Mouse (Mus musculus): Measurements from ENCODE around the gene Wdr37. TPM values are rescaled to one million over a fixed set of nuclear protein-coding genes. Genes with fewer than 3 reads are reported as not detected.
"Not testable (repeated sequence)": the region's sequence is repeated elsewhere in the genome, so short reads cannot be mapped to it uniquely, and the experiment has no call there.

Wdr37 gene
- total RNA-seq, 2 experiments from 2014 or later = 15.6 to 34.1 TPM

GRCm38 (mm10) chr13:8842273-8842672 is 29.4 kb downstream of the Wdr37 start:
- no peak for ATAC-seq (replicated peaks; ENCODE audit: low FRiP score, low TSS enrichment, poor library complexity, severe bottlenecking)

DNA sequence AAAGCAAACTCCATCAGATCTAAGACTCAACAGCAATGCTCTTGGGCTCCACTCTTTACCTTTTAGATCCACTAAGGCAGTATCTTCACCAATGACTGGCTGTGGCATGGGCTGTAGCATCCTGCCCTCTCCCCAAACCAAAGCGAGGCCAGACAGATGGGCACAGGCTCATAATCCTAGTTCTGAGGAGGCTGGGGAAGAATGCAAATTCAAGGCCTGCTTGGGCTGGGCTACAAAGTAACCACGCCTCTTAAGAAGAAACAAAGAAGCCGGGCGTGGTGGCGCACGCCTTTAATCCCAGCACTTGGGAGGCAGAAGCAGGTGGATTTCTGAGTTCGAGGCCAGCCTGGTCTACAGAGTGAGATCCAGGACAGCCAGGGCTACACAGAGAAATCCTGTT is 29.9 kb downstream of the Wdr37 start:
- ATAC-seq (replicated peaks; ENCODE audit: low FRiP score, low TSS enrichment, poor library complexity, severe bottlenecking) = not testable (repeated sequence)

GRCm38 (mm10) chr13:8840941-8841340 is 30.8 kb downstream of the Wdr37 start:
- no peak for ATAC-seq (replicated peaks; ENCODE audit: low FRiP score, low TSS enrichment, poor library complexity, severe bottlenecking)

DNA sequence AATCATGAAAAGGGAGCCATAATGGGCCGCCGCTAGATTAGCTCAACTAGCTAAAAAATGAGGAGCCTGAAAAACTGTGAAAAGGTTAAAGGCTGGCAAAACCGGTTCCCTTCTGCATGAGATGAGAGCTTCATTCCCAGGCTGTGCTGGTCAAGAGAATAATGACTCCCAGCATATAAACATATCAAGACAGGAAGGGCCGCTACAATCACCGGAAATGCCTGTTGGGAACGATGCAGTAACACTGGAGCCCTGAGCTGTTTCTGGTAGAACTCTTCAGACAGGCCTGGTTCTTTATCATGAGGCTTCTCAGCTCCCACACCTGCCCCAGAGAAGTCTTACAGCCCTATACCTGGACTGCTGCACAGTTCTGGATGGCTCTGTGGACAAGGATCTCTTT is 31.8 kb downstream of the Wdr37 start:
- no peak for ATAC-seq (replicated peaks; ENCODE audit: low FRiP score, low TSS enrichment, poor library complexity, severe bottlenecking)

DNA sequence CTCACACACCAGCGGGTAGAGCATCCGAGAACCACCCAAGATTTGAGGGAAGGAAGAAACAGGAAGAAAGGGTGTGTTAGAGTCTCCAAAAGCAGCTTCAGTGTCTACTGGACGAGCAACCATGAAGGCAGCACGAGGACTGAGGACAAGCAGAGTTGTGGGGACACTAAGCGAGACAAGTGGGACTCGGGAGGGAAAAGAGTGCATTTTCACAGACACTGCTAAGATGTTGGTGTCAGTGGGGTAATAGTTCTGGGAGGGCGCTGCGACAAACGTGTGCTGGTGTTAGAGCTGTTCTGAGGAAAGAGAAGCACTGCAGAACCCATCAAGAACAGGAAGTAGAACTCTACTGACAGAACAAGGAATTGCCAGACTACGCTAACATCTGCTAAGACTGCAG is 32.6 kb downstream of the Wdr37 start:
- ATAC-seq (replicated peaks; ENCODE audit: low FRiP score, low TSS enrichment, poor library complexity, severe bottlenecking) = no peak

DNA sequence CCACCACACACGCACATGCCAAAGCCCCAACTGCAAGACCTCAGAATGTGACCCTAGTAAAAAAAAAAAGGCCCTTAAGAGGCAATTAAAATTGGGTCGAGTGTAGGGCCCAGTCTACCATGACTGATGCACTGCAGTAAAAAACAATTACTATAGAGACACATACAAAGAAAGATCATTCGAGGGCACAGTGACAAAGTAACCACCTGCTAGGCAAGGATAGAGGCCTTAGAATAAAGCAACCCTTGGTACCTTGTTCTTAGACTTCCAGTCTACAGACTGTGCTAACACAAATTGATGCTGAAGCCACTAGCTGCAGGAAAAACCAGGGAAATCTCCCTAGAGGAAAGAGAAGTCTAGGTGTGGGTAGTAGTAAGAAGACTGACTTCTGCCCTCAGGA is 33.3 kb downstream of the Wdr37 start:
- ATAC-seq (replicated peaks; ENCODE audit: low FRiP score, low TSS enrichment, poor library complexity, severe bottlenecking) = no peak

DNA sequence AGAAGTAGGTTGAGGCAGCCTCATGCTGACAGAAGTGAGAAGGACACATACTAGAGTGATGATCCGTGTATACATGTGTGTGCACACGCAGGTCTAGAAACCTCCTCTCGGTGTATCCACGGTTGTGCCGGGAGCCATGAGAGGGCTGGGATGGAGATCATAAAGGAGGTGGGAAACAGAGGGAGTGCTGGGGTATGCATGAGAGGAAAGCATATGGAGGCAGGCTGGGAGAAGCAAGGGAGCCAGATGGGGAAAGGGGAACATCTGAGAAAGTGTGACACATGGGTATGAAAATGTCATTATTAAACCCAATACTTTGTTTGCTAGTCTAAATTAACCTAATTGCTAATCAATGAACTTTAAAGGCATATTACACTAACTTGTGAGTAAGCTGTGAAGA is 37.1 kb downstream of the Wdr37 start:
- no peak for ATAC-seq (replicated peaks; ENCODE audit: low FRiP score, low TSS enrichment, poor library complexity, severe bottlenecking)

DNA sequence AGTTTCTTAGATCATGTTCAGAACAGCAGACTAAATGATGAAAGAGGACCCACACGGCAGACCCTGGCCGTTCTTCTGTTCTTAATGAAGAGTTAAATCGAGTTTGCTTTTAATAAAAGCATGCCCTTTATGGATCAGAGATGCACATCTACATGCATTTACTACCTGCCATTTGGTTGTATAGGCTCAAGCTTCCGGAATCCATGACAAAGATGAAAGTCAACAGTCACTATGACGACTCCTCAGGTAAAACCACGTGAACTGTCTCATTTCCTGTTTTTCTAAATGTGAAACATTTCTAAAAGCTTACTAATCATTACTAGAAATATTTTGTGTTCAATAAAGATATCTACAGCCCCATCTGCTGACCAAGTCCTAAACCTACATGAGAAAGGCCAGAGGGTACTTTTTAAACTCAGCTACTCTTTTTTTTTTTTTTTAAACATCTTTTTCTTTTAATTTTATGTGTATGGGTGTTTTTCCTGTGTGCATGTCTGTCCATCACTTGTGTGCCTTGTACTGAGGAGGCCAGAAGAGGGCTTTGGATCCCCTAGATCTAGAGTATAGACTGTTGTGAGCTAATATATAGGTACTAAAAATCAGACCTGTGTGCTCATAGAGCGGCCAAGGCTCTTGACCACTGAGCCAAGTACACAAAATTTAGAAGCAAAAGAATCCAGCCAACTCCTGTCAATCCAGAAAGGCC is 40.0 kb downstream of the Wdr37 start:
- no peak for ATAC-seq (replicated peaks; ENCODE audit: low FRiP score, low TSS enrichment, poor library complexity, severe bottlenecking)

DNA sequence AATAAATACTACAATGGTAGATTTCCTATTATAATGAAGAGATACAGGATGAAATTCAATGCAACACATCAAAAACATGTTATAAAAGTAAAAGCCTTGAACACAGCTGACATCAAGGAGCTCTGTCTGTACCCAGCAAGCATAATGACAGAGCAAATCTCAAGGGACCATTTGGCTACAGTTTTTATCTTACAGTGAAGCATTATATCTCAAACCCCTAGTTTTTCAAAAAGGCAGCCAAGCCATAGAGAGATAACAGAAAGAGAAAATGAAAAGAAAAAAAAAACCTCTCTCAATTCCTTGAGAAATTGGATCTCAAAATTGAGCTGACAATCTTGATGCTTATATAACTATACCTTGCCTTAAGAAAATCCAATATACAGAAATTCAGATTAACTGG is 41.0 kb downstream of the Wdr37 start:
- peak; percentile 82 for ATAC-seq (replicated peaks; ENCODE audit: low FRiP score, low TSS enrichment, poor library complexity, severe bottlenecking)

DNA sequence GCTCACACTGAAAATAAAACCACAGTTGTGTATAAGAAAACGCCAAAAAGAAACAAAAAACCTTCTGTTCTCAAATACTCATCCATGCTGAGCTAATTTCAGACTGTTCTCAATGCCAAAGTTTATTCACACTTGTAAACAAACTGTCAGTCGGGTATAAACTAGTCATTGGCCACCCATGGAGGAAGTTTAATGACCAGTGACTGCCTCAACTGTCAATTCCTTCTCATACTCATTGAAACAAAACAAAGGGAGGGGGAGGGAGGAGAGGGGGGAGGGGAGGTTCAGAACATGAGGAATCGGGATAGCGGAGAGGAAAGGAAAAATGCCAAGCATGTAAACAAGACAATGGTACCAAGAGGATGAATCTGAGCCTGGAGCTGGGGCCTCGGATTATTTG is 41.9 kb downstream of the Wdr37 start:
- no peak for ATAC-seq (replicated peaks; ENCODE audit: low FRiP score, low TSS enrichment, poor library complexity, severe bottlenecking)

- no peak for ATAC-seq (replicated peaks; ENCODE audit: low FRiP score, low TSS enrichment, poor library complexity, severe bottlenecking)
These were observed 42.8 kb downstream of the Wdr37 start for GRCm38 (mm10) chr13:8828946-8829345.

- no peak for ATAC-seq (replicated peaks; ENCODE audit: low FRiP score, low TSS enrichment, poor library complexity, severe bottlenecking)
These were observed 48.2 kb downstream of the Wdr37 start for GRCm38 (mm10) chr13:8823546-8823945.

DNA sequence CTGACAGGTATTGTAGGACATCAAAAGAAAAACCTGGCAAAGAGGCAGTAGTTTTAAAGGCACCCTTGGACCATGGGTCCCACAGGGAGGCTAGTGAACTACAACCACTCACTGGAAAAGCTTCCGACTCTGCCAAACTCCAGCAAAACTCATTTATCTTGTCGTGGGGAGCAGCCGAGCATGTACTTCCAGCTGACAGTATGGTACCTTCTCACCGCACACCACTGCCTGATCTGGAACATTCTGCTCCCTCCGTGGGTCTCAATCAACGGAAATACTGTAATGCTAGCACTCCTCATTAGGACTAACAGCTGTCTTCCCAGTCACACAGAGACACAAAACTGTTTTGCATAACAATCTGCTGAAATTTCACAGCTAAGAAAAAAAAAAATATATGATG is 48.6 kb downstream of the Wdr37 start:
- ATAC-seq (replicated peaks; ENCODE audit: low FRiP score, low TSS enrichment, poor library complexity, severe bottlenecking) = no peak

- no peak for ATAC-seq (replicated peaks; ENCODE audit: low FRiP score, low TSS enrichment, poor library complexity, severe bottlenecking)
These were observed 49.5 kb downstream of the Wdr37 start for GRCm38 (mm10) chr13:8822201-8822600.

GRCm38 (mm10) chr13:8805931-8806330 is 65.8 kb downstream of the Wdr37 start:
- no peak for ATAC-seq (replicated peaks; ENCODE audit: low FRiP score, low TSS enrichment, poor library complexity, severe bottlenecking)

DNA sequence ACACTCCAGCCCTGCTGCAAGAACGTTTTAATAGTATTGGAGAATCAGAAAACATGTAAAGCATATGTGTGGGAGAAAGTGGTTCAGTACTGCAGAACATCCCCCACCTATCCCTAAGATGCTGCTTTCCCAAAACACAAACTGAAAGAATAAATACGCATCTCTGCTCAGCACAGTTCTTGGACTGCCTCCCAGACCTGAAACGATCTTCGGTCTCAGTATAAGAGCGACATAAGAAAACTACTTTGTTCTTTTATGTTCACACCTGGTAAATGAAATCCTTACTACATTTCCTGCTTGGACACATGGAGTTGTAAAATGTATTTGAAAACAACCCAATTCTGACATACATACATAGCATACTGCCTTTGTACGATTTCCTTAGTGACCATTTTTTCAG is 71.1 kb downstream of the Wdr37 start:
- ATAC-seq (replicated peaks; ENCODE audit: low FRiP score, low TSS enrichment, poor library complexity, severe bottlenecking) = no peak

DNA sequence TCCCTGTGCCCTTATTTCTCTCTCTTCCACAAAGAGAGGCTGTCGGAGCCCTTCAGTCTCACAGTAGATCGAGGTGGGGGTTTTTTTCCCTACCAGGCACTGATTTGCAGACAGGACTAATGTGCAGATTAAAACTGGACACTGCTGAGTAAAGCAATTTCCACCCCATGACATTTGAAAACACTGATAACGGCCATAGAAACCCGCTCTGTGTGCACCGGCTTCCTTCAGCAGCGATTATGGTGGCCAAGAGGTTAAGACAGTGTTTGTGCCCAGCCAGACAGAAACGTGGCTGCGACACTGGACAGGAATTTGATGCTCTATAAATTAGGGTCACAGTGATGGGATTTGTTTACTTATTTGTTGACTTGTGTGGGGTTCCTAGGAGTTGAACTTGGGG is 78.5 kb downstream of the Wdr37 start:
- ATAC-seq (replicated peaks; ENCODE audit: low FRiP score, low TSS enrichment, poor library complexity, severe bottlenecking) = no peak

DNA sequence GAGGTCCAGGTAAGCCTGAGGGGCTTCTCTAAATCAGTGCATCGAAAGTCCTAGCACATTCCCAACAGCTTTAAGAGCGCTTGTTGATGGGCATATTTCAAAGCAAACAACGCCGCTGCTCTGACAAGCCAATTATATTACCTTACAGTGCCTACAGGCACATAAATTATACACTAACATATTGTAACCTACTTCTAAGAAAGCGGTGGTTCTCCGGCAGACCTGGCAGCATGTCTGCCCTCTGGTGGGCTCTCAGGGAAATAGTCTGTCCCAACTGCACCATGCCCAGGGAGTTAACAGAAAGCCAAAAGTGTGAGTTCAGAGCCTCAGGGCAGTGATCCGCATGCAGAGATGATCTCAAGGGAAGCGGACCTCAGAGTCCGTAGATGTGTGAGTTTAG is 86.5 kb downstream of the Wdr37 start:
- peak; percentile 88 for ATAC-seq (replicated peaks; ENCODE audit: low FRiP score, low TSS enrichment, poor library complexity, severe bottlenecking)

DNA sequence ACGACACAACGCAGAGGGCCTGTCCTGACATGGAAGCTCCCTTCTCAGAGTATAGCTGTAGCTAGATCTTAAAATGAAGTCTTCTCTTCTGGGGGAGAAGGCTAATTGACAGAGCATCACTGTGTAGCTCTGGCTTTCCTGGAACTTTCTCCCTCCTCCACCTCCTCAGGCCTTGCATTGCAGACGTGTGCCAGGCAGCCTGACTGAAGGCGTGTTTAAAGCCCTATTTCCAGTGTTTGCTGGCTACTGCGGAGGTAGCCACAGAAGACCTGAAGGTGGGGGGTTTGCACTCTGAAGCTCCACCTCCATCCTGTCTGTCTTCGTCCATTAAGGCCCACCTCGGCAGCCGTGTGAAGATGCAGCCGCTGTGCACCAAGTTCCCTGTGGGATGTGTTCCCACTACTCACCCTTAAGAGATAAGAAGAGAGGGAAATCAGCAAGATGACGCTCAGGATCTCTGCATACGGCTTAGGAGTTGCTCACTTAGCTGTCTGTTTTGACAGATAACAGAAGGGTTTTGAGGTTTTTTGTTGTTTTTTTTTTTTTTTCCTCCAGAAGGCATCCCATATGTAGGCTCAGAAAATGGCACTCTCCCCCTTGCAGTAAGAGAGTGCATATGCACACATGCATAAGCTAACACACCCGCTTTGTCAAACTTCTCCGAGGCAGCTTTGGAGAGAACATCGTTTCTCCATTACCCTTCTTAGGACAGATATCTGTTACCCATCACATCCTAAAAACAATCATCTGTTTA is 87.2 kb downstream of the Wdr37 start:
- ATAC-seq (replicated peaks; ENCODE audit: low FRiP score, low TSS enrichment, poor library complexity, severe bottlenecking) = peak; percentile 32

DNA sequence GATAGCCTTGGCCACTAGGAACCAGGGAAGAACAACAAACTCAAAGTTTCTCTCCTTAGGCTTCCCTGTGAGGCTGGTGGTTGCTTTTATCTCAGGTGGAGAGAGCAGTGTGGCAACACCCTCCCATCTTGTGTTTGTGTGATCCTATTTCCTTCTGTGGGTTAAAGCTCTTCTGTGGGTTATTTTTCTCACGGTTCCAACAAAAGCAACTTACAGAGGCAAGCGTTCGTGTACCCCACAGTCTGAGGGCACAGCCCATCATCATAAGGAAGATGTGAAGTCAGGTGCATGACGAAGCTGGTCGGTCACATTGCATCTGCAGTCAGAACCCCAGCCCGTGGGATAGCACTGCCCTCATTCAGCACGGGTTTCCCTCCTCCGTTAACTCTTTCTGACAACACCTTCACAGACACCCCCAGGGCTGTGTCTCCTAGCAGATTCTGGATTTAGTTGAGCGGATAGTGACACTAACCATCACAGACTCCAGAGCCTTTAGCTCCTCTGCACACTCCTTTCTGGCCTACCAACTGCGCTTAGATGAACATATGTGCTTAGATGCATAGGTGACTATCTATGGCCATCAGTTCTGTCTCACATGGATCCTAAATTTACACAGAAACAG is 87.9 kb downstream of the Wdr37 start:
- ATAC-seq (replicated peaks; ENCODE audit: low FRiP score, low TSS enrichment, poor library complexity, severe bottlenecking) = no peak

DNA sequence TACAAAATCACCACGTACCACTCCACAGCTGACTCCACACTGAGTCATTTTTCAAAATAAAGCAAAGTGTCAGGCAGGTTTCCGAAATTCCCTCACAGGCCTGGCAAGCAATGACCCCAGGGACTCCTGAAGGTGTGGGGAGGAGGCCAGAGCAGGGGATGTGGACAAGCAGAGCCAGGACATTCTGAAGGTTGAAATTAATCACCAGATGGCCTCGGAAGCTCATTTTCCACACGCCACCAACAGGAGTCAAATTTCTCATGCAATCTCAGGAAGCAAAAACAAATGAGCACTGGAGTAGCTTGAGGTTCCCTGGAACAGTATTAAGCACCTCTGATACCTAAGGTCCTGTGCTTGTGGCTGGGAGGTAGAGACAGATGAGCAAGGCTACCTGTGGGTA is 89.1 kb downstream of the Wdr37 start:
- no peak for ATAC-seq (replicated peaks; ENCODE audit: low FRiP score, low TSS enrichment, poor library complexity, severe bottlenecking)
